22 mouse cellular contexts compared by ENCODE assay signal in the genomic region with DNA sequence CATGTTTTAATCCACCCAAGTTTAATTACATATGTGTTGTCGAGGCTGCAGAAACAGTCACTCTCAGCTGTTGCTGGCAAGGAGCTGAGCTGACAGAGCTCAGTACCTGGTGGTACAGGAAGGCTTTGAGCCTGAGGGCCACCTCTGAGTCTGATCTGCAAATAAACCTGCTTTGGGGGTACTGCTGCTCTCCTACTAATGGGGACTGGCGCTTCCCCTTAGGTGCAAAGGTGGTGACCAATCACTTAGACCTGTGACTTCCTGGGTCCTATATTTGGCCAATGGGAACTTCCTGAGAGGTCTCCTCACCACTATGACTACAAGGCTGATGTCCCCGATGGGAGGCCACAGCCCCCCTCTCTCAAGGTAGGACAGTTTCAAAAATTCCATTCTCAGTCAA. TPM values are rescaled to one million over a fixed set of nuclear protein-coding genes. Genes with fewer than 3 reads are reported as not detected.
DNase-seq lines count a peak whose midpoint lies in the region; ATAC-seq and TF ChIP-seq lines count a peak whose summit lies in the region.
"Had no signal": no experiment of that assay in that cellular context is flagged by ENCODE, and none has a peak within 500 bp of the region (broad histone marks: within the 10 kb centered on the region; RNA-seq: fewer than 3 reads in every experiment).

No protein-coding gene starts in this region.

- H3K4me3 ChIP-seq in left cerebral cortex, adult 2 months: no peak overlapping the region
- no peak overlapping the region for H3K4me3 ChIP-seq in embryonic facial prominence, embryonic 12.5 days
- no peak overlapping the region for H3K4me3 ChIP-seq in limb, embryonic 13.5 days
- H3K4me3 ChIP-seq: erythroblast, embryonic 14.5 days; forebrain, embryonic 15.5 days; heart, embryonic 13.5 days; hindbrain, embryonic 15.5 days had no signal

- no peak overlapping the region for H3K4me2 ChIP-seq in embryonic facial prominence, embryonic 12.5 days (replicated peaks)
- no peak overlapping the region for H3K4me2 ChIP-seq in limb, embryonic 13.5 days (replicated peaks)
- H3K4me2 ChIP-seq: forebrain, embryonic 15.5 days; heart, embryonic 13.5 days; hindbrain, embryonic 15.5 days; liver, embryonic 11.5 days; midbrain, embryonic 11.5 days had no signal

- peak; percentile 42 to 50 for DNase-seq in cerebellum, postnatal 10 days
- DNase-seq in cerebellum, postnatal 36 days: no peak
- DNase-seq in left cerebral cortex, adult 2 months (ENCODE audit: extremely low spot score in 1 of 2, low spot score in 2 of 2): no peak
- no peak for DNase-seq in left cerebral cortex, postnatal 25 days (ENCODE audit: low spot score in 2 of 2)
- no peak for DNase-seq in adrenal gland, postnatal 4 days (ENCODE audit: low spot score in 2 of 2)
- DNase-seq: B cell, adult 2 months; gastrocnemius, postnatal 14 days; heart, adult 18-20 months; kidney, adult 2 months; kidney, postnatal 10 days; layer of hippocampus, postnatal 36 days; lung, adult 18-20 months; lung, postnatal 36 days had no signal

- ATAC-seq in embryonic facial prominence, embryonic 12.5 days (ENCODE audit: insufficient number of reproducible peaks, insufficient read depth, low FRiP score, low TSS enrichment): peak; percentile 25; the same call in 1 of the 2 replicates
- no peak for ATAC-seq in limb, embryonic 13.5 days (ENCODE audit: low FRiP score, low read depth)
- ATAC-seq: forebrain, embryonic 15.5 days had no signal

- no peak for TF ChIP-seq CTCF in left cerebral cortex, adult 2 months (IDR thresholded peaks at IDR 0.05)

- intact Hi-C loops in left cerebral cortex, adult 2 months (cut with DNase I): no loop called here
- intact Hi-C loops in left cerebral cortex, postnatal 25 days (cut with DNase I): no loop called here

- 57% methylated on average over 3 of the region's 3 CpGs for WGBS in embryonic facial prominence, embryonic 12.5 days
- WGBS in limb, embryonic 13.5 days: 43% methylated on average over 3 of the region's 3 CpGs

- no peaks in the 10 kb centered on the region for H3K27me3 ChIP-seq in embryonic facial prominence, embryonic 12.5 days
- H3K27me3 ChIP-seq in limb, embryonic 13.5 days: peaks cover 19% of the 10 kb centered on the region
- H3K27me3 ChIP-seq: forebrain, embryonic 15.5 days; hindbrain, embryonic 15.5 days had no signal

- no peaks in the 10 kb centered on the region for H3K9me3 ChIP-seq in embryonic facial prominence, embryonic 12.5 days
- no peaks in the 10 kb centered on the region for H3K9me3 ChIP-seq in limb, embryonic 13.5 days
- H3K9me3 ChIP-seq: forebrain, embryonic 15.5 days; heart, embryonic 13.5 days; hindbrain, embryonic 15.5 days had no signal

- no peak overlapping the region for H3K9ac ChIP-seq in embryonic facial prominence, embryonic 12.5 days
- no peak overlapping the region for H3K9ac ChIP-seq in limb, embryonic 13.5 days
- H3K9ac ChIP-seq: forebrain, embryonic 15.5 days; heart, embryonic 13.5 days; hindbrain, embryonic 15.5 days had no signal

- peak overlapping the region; percentile 34; the same call in 1 of the 2 replicates for H3K27ac ChIP-seq in left cerebral cortex, adult 2 months
- peak overlapping the region; percentile 37; the same call in 1 of the 2 replicates for H3K27ac ChIP-seq in embryonic facial prominence, embryonic 12.5 days
- H3K27ac ChIP-seq in limb, embryonic 13.5 days: peak overlapping the region; percentile 61
- H3K27ac ChIP-seq: forebrain, embryonic 15.5 days; heart, embryonic 13.5 days; hindbrain, embryonic 15.5 days had no signal

- no peaks in the 10 kb centered on the region for H3K36me3 ChIP-seq in embryonic facial prominence, embryonic 12.5 days
- no peaks in the 10 kb centered on the region for H3K36me3 ChIP-seq in limb, embryonic 13.5 days
- H3K36me3 ChIP-seq: forebrain, embryonic 15.5 days; heart, embryonic 13.5 days; hindbrain, embryonic 15.5 days had no signal

- peaks cover 32% of the 10 kb centered on the region for H3K4me1 ChIP-seq in embryonic facial prominence, embryonic 12.5 days
- H3K4me1 ChIP-seq in limb, embryonic 13.5 days: peaks cover 52% of the 10 kb centered on the region
- H3K4me1 ChIP-seq: forebrain, embryonic 15.5 days; hindbrain, embryonic 15.5 days had no signal

RNA-seq across cellular contexts. Expression of gene Ltbp2, which starts 35.6 kb away (rescaled TPM):
- under 1 TPM; 0.45 to 0.94 TPM for total RNA-seq in left cerebral cortex, adult 2 months (2021)
- under 1 TPM; 0.32 to 0.60 TPM for total RNA-seq in left cerebral cortex, postnatal 25 days (2021)
- 0.71 and 0.93 TPM in 2 replicates for polyA plus RNA-seq in embryonic facial prominence, embryonic 12.5 days (2016; fragmentation: Nextera tagmentation; extraction: Ambion mirVana)
- 1.0 and 2.7 TPM in 2 replicates for polyA plus RNA-seq in limb, embryonic 13.5 days (2015; fragmentation: Nextera tagmentation; extraction: Ambion mirVana)
- 1 to 10 TPM; 6.9 to 7.1 TPM for total RNA-seq in adrenal gland, postnatal 4 days (2021)
- total RNA-seq: monocyte, adult 5-6 weeks had no signal

Comparison
In these comparisons a context has a peak if more than half of its experiments do, and no peak if none do; other contexts are left out.
1. DNase-seq: peak in cerebellum, postnatal 10 days (2 of 2); none in cerebellum, postnatal 36 days (0 of 2), left cerebral cortex, adult 2 months (0 of 2), left cerebral cortex, postnatal 25 days (0 of 2) and adrenal gland, postnatal 4 days (0 of 2).
2. RNA of gene Ltbp2, which starts 35.6 kb away (total RNA-seq): 6.9 to 7.1 TPM in adrenal gland, postnatal 4 days; 0.45 to 0.94 TPM in left cerebral cortex, adult 2 months and 0.32 to 0.60 TPM in left cerebral cortex, postnatal 25 days; every median in the first group is over 4 times any median in the second.
3. Peak in every context shown above with its lines, with median percentiles within 50 percentile points of each other: H3K27ac ChIP-seq.